Mouse (Mus musculus) lung, postnatal 0 days (tissue): ENCODE measurements at regions not wholly inside any gene's neighbourhood (a gene's known extent, or its start where the extent isn't known, plus 50 kb on each side); places are given as distances from the start of the nearest gene placed in this dataset.

Experiments
- CTCF ChIP-seq: IDR thresholded peaks from 2 replicates; pipeline ENCODE4 v1.5.1; 2016; ENCODE audit warnings: antibody characterized with exemption, mild to moderate bottlenecking
- EP300 ChIP-seq: IDR thresholded peaks from 2 replicates; pipeline ENCODE4 v1.6.1; 2016; ENCODE audit warnings: antibody characterized with exemption, mild to moderate bottlenecking, control low read depth

DNA sequence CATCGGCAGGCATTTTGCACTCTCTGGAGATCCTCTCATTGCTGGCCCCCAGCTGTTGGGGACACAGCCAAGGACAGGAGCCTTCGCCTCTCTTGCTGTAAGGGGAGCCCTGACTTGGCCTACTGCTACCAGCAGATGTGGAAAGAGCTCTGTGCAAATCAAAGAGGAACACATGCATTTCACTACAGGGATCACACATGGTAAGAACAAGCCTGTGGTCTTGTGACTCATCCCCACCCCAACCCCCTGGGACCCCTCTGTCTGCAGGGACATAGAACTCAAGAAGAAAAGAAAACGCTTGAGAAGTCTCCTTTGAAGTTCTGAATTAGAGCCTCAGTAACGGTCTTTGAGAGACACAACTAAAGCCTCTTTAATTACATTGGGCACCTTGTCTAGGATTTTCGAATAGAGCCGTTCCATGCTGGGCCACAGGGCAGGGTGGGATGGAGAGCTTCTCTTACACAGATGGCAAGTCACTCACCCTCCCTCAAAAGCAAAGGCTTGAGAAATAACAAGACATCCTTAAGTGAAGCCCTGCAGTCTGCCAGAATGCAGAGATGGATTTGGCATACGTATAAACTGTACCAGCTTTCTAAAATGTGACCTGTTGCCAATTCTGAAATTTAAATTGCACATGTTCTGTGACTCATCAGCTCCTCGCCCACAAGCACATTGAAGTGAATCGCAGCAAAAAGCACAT, 92.8 kb downstream of the Aipl1 start:
- TF ChIP-seq CTCF, result no peak
- TF ChIP-seq EP300, result no peak
